Mouse (Mus musculus) hindbrain, embryonic 12.5 days (tissue): ENCODE measurements at regions not wholly inside any gene's neighbourhood (a gene's known extent, or its start where the extent isn't known, plus 50 kb on each side); places are given as distances from the start of the nearest gene placed in this dataset.
"Not testable (repeated sequence)": the region's sequence is repeated elsewhere in the genome, so short reads cannot be mapped to it uniquely, and the experiment has no call there.

Experiments
- ATAC-seq: fragments of 200-750 bp; cut with Nextera tagmentation; 2 replicates; pipeline ENCODE4 v1.8.0; 2017; ENCODE audit warnings: moderate TSS enrichment; ENCODE audit not compliant: low FRiP score
- H3K27ac ChIP-seq: fragments of 300-500 bp; sonication (generic); 2 replicates; pipeline ENCODE4 v1.5.1; 2016; ENCODE audit warnings: mild to moderate bottlenecking
- H3K27me3 ChIP-seq: fragments of 300-500 bp; sonication (generic); 2 replicates; pipeline ENCODE4 v1.6.1; 2016; ENCODE audit warnings: mild to moderate bottlenecking
- H3K36me3 ChIP-seq: fragments of 300-500 bp; sonication (generic); 2 replicates; pipeline ENCODE4 v1.6.1; 2016; ENCODE audit warnings: mild to moderate bottlenecking
- H3K4me1 ChIP-seq: fragments of 300-500 bp; sonication (generic); 2 replicates; pipeline ENCODE4 v1.6.1; 2016
- H3K4me2 ChIP-seq: fragments of 300-500 bp; sonication (generic); replicated peaks from 2 replicates; pipeline ENCODE4 v1.6.1; 2016; ENCODE audit warnings: mild to moderate bottlenecking
- H3K4me3 ChIP-seq: fragments of 300-500 bp; sonication (generic); 2 replicates; pipeline ENCODE4 v1.5.1; 2016; ENCODE audit warnings: mild to moderate bottlenecking
- H3K9ac ChIP-seq: fragments of 300-500 bp; sonication (generic); 2 replicates; pipeline ENCODE4 v1.6.1; 2016; ENCODE audit warnings: mild to moderate bottlenecking, moderate library complexity
- H3K9me3 ChIP-seq: fragments of 300-500 bp; sonication (generic); replicated peaks from 2 replicates; pipeline ENCODE4 v1.6.1; 2016; ENCODE audit warnings: mild to moderate bottlenecking
- WGBS: fragments of 180-500 bp; shearing (Covaris S2); methylation state at CpG from one replicate; pipeline ENCODE4 v1.1.7; 2016; 5-methylcytosine and 5-hydroxymethylcytosine counted together

GRCm38 (mm10) chr14:47944595-47944994, 176.0 kb upstream of the Peli2 start:
- WGBS, result 89% methylated on average over 1 of the region's 1 CpGs

GRCm38 (mm10) chr14:47951041-47951440, 169.6 kb upstream of the Peli2 start:
- H3K36me3 ChIP-seq, result no peaks in the 10 kb centered on the region
- H3K4me1 ChIP-seq, result no peaks in the 10 kb centered on the region; the same call in 1 of the 2 replicates
- no peak for ATAC-seq
- H3K27ac ChIP-seq, result no peak overlapping the region
- no peak overlapping the region for H3K4me3 ChIP-seq
- no peaks in the 10 kb centered on the region for H3K27me3 ChIP-seq
- no peak overlapping the region for H3K9ac ChIP-seq
- 88% methylated on average over 5 of the region's 5 CpGs for WGBS
- no peaks in the 10 kb centered on the region for H3K9me3 ChIP-seq
- no peak overlapping the region for H3K4me2 ChIP-seq

More at GRCm38 (mm10) chr14:47944595-47944994, 176.0 kb upstream of the Peli2 start:
- Histone ChIP-seq H3K27ac (no peak overlapping the region), H3K27me3 (no peaks in the 10 kb centered on the region), H3K9me3 (no peaks in the 10 kb centered on the region), H3K36me3 (no peaks in the 10 kb centered on the region), H3K4me2 (no peak overlapping the region), H3K9ac (no peak overlapping the region), H3K4me1 (peaks cover 3% of the 10 kb centered on the region; the same call in 1 of the 2 replicates), H3K4me3 (no peak overlapping the region)
- ATAC-seq, result no peak

- Histone ChIP-seq H3K9ac (no peak overlapping the region), H3K9me3 (no peaks in the 10 kb centered on the region), H3K36me3 (no peaks in the 10 kb centered on the region), H3K4me3 (no peak overlapping the region), H3K27me3 (no peaks in the 10 kb centered on the region), H3K4me1 (no peaks in the 10 kb centered on the region), H3K4me2 (no peak overlapping the region), H3K27ac (no peak overlapping the region)
- 91% methylated on average over 9 of the region's 9 CpGs for WGBS
- ATAC-seq, result no peak
Observed at GRCm38 (mm10) chr14:47958171-47958570, 162.5 kb upstream of the Peli2 start.

- no peaks in the 10 kb centered on the region for H3K27me3 ChIP-seq
- no peaks in the 10 kb centered on the region for H3K4me1 ChIP-seq
- no peaks in the 10 kb centered on the region for H3K9me3 ChIP-seq
- ATAC-seq, result no peak
- no peak overlapping the region for H3K9ac ChIP-seq
- no peak overlapping the region for H3K4me2 ChIP-seq
- H3K36me3 ChIP-seq, result no peaks in the 10 kb centered on the region
- H3K27ac ChIP-seq, result no peak overlapping the region
- H3K4me3 ChIP-seq, result no peak overlapping the region
- 73% methylated on average over 12 of the region's 12 CpGs for WGBS
Observed at GRCm38 (mm10) chr14:47959366-47960280, 161.0 kb upstream of the Peli2 start.

GRCm38 (mm10) chr14:47964806-47965205, 155.8 kb upstream of the Peli2 start:
- not testable (repeated sequence) for H3K9ac ChIP-seq, H3K4me1 ChIP-seq, H3K27ac ChIP-seq, ATAC-seq, H3K9me3 ChIP-seq, H3K4me3 ChIP-seq, H3K36me3 ChIP-seq, H3K4me2 ChIP-seq, H3K27me3 ChIP-seq
- WGBS, result 86% methylated on average over 4 of the region's 4 CpGs

- H3K4me3 ChIP-seq, result no peak overlapping the region
- no peak overlapping the region for H3K4me2 ChIP-seq
- no peak overlapping the region for H3K27ac ChIP-seq
- 86% methylated on average over 1 of the region's 1 CpGs for WGBS
- H3K36me3 ChIP-seq, result no peaks in the 10 kb centered on the region
- ATAC-seq, result no peak
- H3K9ac ChIP-seq, result no peak overlapping the region
- no peaks in the 10 kb centered on the region for H3K9me3 ChIP-seq
- 0 out of 2 replicates have a peak, but pooled peaks cover 2% of the 10 kb centered on the region for H3K4me1 ChIP-seq
- H3K27me3 ChIP-seq, result no peaks in the 10 kb centered on the region
Observed at GRCm38 (mm10) chr14:47969871-47970270, 150.8 kb upstream of the Peli2 start.

GRCm38 (mm10) chr14:47973161-47973560, 147.5 kb upstream of the Peli2 start:
- H3K36me3 ChIP-seq, H3K4me3 ChIP-seq, H3K27ac ChIP-seq, H3K27me3 ChIP-seq, ATAC-seq, H3K9ac ChIP-seq, H3K9me3 ChIP-seq, H3K4me1 ChIP-seq, H3K4me2 ChIP-seq: not testable (repeated sequence)
- 98% methylated on average over 20 of the region's 20 CpGs for WGBS

GRCm38 (mm10) chr14:47982993-47983740, 137.5 kb upstream of the Peli2 start:
- no peaks in the 10 kb centered on the region for H3K9me3 ChIP-seq
- WGBS, result 75% methylated on average over 3 of the region's 3 CpGs
- H3K9ac ChIP-seq, result no peak overlapping the region
- no peak overlapping the region for H3K4me3 ChIP-seq
- no peaks in the 10 kb centered on the region for H3K27me3 ChIP-seq
- H3K36me3 ChIP-seq, result no peaks in the 10 kb centered on the region
- peaks cover 8% of the 10 kb centered on the region for H3K4me1 ChIP-seq
- no peak overlapping the region for H3K4me2 ChIP-seq
- H3K27ac ChIP-seq, result no peak overlapping the region
- ATAC-seq, result no peak

GRCm38 (mm10) chr14:47986483-47986882, 134.1 kb upstream of the Peli2 start:
- peaks cover 8% of the 10 kb centered on the region for H3K4me1 ChIP-seq
- no peak overlapping the region for H3K9ac ChIP-seq
- WGBS, result 9% methylated on average over 3 of the region's 3 CpGs
- H3K9me3 ChIP-seq, result no peaks in the 10 kb centered on the region
- H3K4me3 ChIP-seq, result no peak overlapping the region
- ATAC-seq, result no peak
- no peaks in the 10 kb centered on the region for H3K36me3 ChIP-seq
- no peak overlapping the region for H3K4me2 ChIP-seq
- no peaks in the 10 kb centered on the region for H3K27me3 ChIP-seq
- H3K27ac ChIP-seq, result no peak overlapping the region

GRCm38 (mm10) chr14:47986941-47987340, 133.7 kb upstream of the Peli2 start:
- H3K9me3 ChIP-seq, result no peaks in the 10 kb centered on the region
- H3K4me1 ChIP-seq, result peaks cover 8% of the 10 kb centered on the region
- H3K27ac ChIP-seq, result 0 out of 2 replicates have a peak overlapping the region, but pooled peaks have one; percentile 25
- no peak overlapping the region for H3K4me3 ChIP-seq
- no peaks in the 10 kb centered on the region for H3K36me3 ChIP-seq
- ATAC-seq, result no peak
- no peak overlapping the region for H3K9ac ChIP-seq
- no peaks in the 10 kb centered on the region for H3K27me3 ChIP-seq
- H3K4me2 ChIP-seq, result no peak overlapping the region
- 25% methylated on average over 5 of the region's 5 CpGs for WGBS

- H3K4me3 ChIP-seq, result no peak overlapping the region
- H3K4me2 ChIP-seq, result no peak overlapping the region
- no peak overlapping the region for H3K27ac ChIP-seq
- no peak overlapping the region for H3K9ac ChIP-seq
- no peaks in the 10 kb centered on the region for H3K27me3 ChIP-seq
- no peaks in the 10 kb centered on the region for H3K9me3 ChIP-seq
- peaks cover 8% of the 10 kb centered on the region for H3K4me1 ChIP-seq
- no peaks in the 10 kb centered on the region for H3K36me3 ChIP-seq
- whole genome bisulfite sequencing, result 61% methylated on average over 7 of the region's 7 CpGs
- ATAC-seq, result no peak
Observed at GRCm38 (mm10) chr14:47987392-47988075, 133.1 kb upstream of the Peli2 start.

GRCm38 (mm10) chr14:47988131-47988530, 132.5 kb upstream of the Peli2 start:
- 64% methylated on average over 3 of the region's 3 CpGs for WGBS
- Histone ChIP-seq H3K9me3 (no peaks in the 10 kb centered on the region), H3K36me3 (no peaks in the 10 kb centered on the region), H3K4me2 (no peak overlapping the region), H3K27me3 (no peaks in the 10 kb centered on the region), H3K9ac (no peak overlapping the region), H3K27ac (no peak overlapping the region), H3K4me1 (peaks cover 8% of the 10 kb centered on the region), H3K4me3 (no peak overlapping the region)
- ATAC-seq, result no peak
